Mouse (Mus musculus): ENCODE data around the gene Spock3.
"Not testable (repeated sequence)": the region's sequence is repeated elsewhere in the genome, so short reads cannot be mapped to it uniquely, and the experiment has no call there.

Spock3 gene

GRCm38 (mm10) chr8:62950709-62951108, at the start of gene Spock3:
Gene Spock3 (plus strand): TSS chr8:62951009.
- DNase-seq (ENCODE audit: low spot score), result no peak

- DNase-seq (ENCODE audit: low spot score), result no peak
Observed at GRCm38 (mm10) chr8:62951173-62952134, 645 bp downstream of the Spock3 start.

GRCm38 (mm10) chr8:62952481-62952880, 1.7 kb downstream of the Spock3 start:
- no peak for DNase-seq (ENCODE audit: low spot score)

GRCm38 (mm10) chr8:62962608-62963007, 11.8 kb downstream of the Spock3 start:
- no peak for DNase-seq (ENCODE audit: low spot score)

- no peak for DNase-seq (ENCODE audit: low spot score)
Observed at GRCm38 (mm10) chr8:62969802-62970372, 19.1 kb downstream of the Spock3 start.

GRCm38 (mm10) chr8:63088984-63089383, 138.2 kb downstream of the Spock3 start:
- no peak for DNase-seq (ENCODE audit: low spot score)

- DNase-seq (ENCODE audit: low spot score), result no peak
Observed at GRCm38 (mm10) chr8:63098200-63098599, 147.4 kb downstream of the Spock3 start.

GRCm38 (mm10) chr8:63109761-63110160, 159.0 kb downstream of the Spock3 start:
- DNase-seq (ENCODE audit: low spot score), result no peak

- DNase-seq (ENCODE audit: low spot score), result no peak
Observed at GRCm38 (mm10) chr8:63112919-63113318, 162.1 kb downstream of the Spock3 start.

GRCm38 (mm10) chr8:63120508-63120907, 169.7 kb downstream of the Spock3 start:
- no peak for DNase-seq (ENCODE audit: low spot score)

- DNase-seq (ENCODE audit: low spot score), result no peak
Observed at GRCm38 (mm10) chr8:63135406-63135805, 184.6 kb downstream of the Spock3 start.

- DNase-seq (ENCODE audit: low spot score), result not testable (repeated sequence)
Observed at GRCm38 (mm10) chr8:63163861-63164260, 213.1 kb downstream of the Spock3 start.

- no peak for DNase-seq (ENCODE audit: low spot score)
Observed at GRCm38 (mm10) chr8:63165326-63165725, 214.5 kb downstream of the Spock3 start.

- DNase-seq (ENCODE audit: low spot score), result no peak
Observed at GRCm38 (mm10) chr8:63169956-63170355, 219.1 kb downstream of the Spock3 start.

- DNase-seq (ENCODE audit: low spot score), result no peak
Observed at GRCm38 (mm10) chr8:63181272-63181671, 230.5 kb downstream of the Spock3 start.

- no peak for DNase-seq (ENCODE audit: low spot score)
Observed at GRCm38 (mm10) chr8:63258812-63259385, 308.1 kb downstream of the Spock3 start.

- DNase-seq (ENCODE audit: low spot score), result no peak
Observed at GRCm38 (mm10) chr8:63262516-63262915, 311.7 kb downstream of the Spock3 start.

- no peak for DNase-seq (ENCODE audit: low spot score)
Observed at GRCm38 (mm10) chr8:63335366-63335765, 384.6 kb downstream of the Spock3 start.

- no peak for DNase-seq (ENCODE audit: low spot score)
Observed at GRCm38 (mm10) chr8:63368580-63368979, 417.8 kb downstream of the Spock3 start.

GRCm38 (mm10) chr8:63397659-63398058, 446.9 kb downstream of the Spock3 start:
- DNase-seq (ENCODE audit: low spot score), result no peak
